Mouse (Mus musculus): ENCODE measurements around the gene Prc1.

DNA sequence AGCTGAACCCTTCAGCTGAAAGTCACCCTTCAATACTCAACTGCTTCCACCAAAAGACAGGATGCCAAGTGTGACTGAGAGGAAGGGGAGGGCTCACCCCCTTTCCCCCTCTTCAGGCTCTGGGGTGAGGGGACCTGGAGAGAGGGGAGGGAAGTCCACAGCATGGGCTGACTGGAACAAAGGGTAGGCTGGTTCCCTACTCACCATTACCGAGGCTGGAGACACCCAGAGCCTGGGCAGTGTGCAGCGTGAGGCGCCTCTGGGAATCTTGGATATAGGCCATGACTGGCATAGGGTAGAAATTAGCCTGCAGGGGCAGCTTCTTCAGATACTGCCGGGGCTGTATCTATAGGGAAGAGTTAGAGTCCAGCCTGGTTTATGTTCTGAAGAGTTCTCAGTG, 63.8 kb downstream of the Prc1 start:
- TF ChIP-seq GATA1 (IDR thresholded peaks at IDR 0.05; ENCODE audit: borderline replicate concordance, low read length) (no peak), FLI1 (IDR thresholded peaks at IDR 0.05; ENCODE audit: low read length) (no peak)
